Mouse (Mus musculus): Measurements from ENCODE around the gene Sf1. TPM values are rescaled to one million over a fixed set of nuclear protein-coding genes. Genes with fewer than 3 reads are reported as not detected.
A peak's percentile ranks its signal among the peaks of the same experiment; 100 is the strongest.

The Sf1 gene
- polyA plus RNA-seq, 1 experiment from 2014 or later, result 58.4 TPM

GRCm38 (mm10) chr19:6418233-6418879, 54.9 kb downstream of the Sf1 start, which contains the start of gene Nrxn2:
Gene Nrxn2 (plus strand): TSS chr19:6418731.
- Histone ChIP-seq H3K4me1 (ENCODE audit: control insufficient read depth, low read depth, low read length) (peaks cover 4% of the 10 kb centered on the region), H3K27ac (ENCODE audit: low read length) (no peak within 1 kb of the TSS), H3K36me3 (ENCODE audit: control insufficient read depth, insufficient read depth) (no peaks in the 10 kb centered on the region), H3K9ac (ENCODE audit: low read depth, low read length) (peak within 1 kb of the TSS; percentile 31; the same call in 1 of the 2 replicates), H3K4me3 (ENCODE audit: low read depth, low read length) (peak within 1 kb of the TSS; percentile 55), H3K9me3 (replicated peaks; ENCODE audit: control insufficient read depth, low read length) (no peaks in the 10 kb centered on the region), H3K27me3 (ENCODE audit: control insufficient read depth, insufficient read depth, low read depth, low read length) (peaks cover 44% of the 10 kb centered on the region), H3K4me2 (ENCODE audit: low read depth, low read length) (peak within 1 kb of the TSS; percentile 79)
- ATAC-seq (ENCODE audit: low read depth), result peak; percentile 78
- WGBS (ENCODE audit: insufficient replicate concordance), result 2% methylated on average over 46 of the region's 46 CpGs

DNA sequence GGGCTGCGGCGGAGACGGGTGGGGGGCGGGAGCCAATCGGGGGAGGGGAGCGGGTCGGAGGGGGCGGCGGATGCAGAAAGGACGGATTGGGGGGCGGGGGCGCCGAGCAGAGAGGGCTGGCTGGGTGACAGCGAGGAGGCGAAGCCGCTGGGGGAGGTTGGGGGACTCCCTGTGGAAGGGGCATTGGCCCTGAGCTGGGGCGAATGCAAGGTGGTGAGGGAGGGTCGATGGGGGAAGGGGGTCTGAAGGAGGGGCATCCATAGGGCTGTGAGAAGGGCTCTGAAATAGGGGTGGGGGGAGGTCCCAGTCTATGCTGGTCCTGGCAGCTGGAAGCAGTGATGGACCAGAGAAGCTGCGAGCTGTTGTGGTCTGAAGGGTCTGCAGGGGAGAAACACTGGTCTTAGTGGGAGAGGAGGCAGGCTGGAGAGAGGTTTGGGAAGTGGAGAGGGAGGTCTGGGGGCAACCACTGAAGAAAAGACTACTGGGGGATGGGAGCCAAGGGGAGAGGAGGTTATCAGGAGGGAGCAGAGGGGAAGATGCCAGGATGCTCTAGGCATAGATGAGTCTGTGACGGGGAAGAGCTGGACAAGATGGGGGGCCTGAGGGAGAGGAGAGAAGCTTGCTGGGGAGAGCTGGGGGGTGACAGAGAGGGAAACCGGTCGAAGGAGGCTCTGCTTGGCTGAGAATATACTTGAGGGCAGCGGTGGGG, 55.6 kb downstream of the Sf1 start:
- Histone ChIP-seq H3K4me1 (ENCODE audit: control insufficient read depth, low read depth, low read length) (peaks cover 4% of the 10 kb centered on the region), H3K27me3 (ENCODE audit: control insufficient read depth, insufficient read depth, low read depth, low read length) (peaks cover 48% of the 10 kb centered on the region), H3K4me2 (ENCODE audit: low read depth, low read length) (0 out of 2 replicates have a peak overlapping the region, but pooled peaks have one; percentile 79), H3K9me3 (replicated peaks; ENCODE audit: control insufficient read depth, low read length) (no peaks in the 10 kb centered on the region), H3K36me3 (ENCODE audit: control insufficient read depth, insufficient read depth) (no peaks in the 10 kb centered on the region), H3K27ac (ENCODE audit: low read length) (no peak overlapping the region), H3K4me3 (ENCODE audit: low read depth, low read length) (no peak overlapping the region), H3K9ac (ENCODE audit: low read depth, low read length) (no peak overlapping the region)
- no peak for ATAC-seq (ENCODE audit: low read depth)
- WGBS (ENCODE audit: insufficient replicate concordance), result 5% methylated on average over 20 of the region's 23 CpGs

- H3K27ac ChIP-seq (ENCODE audit: low read length), result no peak overlapping the region
- no peak overlapping the region for H3K9ac ChIP-seq (ENCODE audit: low read depth, low read length)
- no peak overlapping the region for H3K4me2 ChIP-seq (ENCODE audit: low read depth, low read length)
- WGBS (ENCODE audit: insufficient replicate concordance), result 49% methylated on average over 9 of the region's 9 CpGs
- no peak for ATAC-seq (ENCODE audit: low read depth)
- H3K9me3 ChIP-seq (replicated peaks; ENCODE audit: control insufficient read depth, low read length), result no peaks in the 10 kb centered on the region
- H3K36me3 ChIP-seq (ENCODE audit: control insufficient read depth, insufficient read depth), result no peaks in the 10 kb centered on the region
- H3K4me3 ChIP-seq (ENCODE audit: low read depth, low read length), result no peak overlapping the region
- H3K27me3 ChIP-seq (ENCODE audit: control insufficient read depth, insufficient read depth, low read depth, low read length), result peaks cover 48% of the 10 kb centered on the region
- H3K4me1 ChIP-seq (ENCODE audit: control insufficient read depth, low read depth, low read length), result peaks cover 4% of the 10 kb centered on the region
Observed at GRCm38 (mm10) chr19:6419805-6420310, 56.4 kb downstream of the Sf1 start.

DNA sequence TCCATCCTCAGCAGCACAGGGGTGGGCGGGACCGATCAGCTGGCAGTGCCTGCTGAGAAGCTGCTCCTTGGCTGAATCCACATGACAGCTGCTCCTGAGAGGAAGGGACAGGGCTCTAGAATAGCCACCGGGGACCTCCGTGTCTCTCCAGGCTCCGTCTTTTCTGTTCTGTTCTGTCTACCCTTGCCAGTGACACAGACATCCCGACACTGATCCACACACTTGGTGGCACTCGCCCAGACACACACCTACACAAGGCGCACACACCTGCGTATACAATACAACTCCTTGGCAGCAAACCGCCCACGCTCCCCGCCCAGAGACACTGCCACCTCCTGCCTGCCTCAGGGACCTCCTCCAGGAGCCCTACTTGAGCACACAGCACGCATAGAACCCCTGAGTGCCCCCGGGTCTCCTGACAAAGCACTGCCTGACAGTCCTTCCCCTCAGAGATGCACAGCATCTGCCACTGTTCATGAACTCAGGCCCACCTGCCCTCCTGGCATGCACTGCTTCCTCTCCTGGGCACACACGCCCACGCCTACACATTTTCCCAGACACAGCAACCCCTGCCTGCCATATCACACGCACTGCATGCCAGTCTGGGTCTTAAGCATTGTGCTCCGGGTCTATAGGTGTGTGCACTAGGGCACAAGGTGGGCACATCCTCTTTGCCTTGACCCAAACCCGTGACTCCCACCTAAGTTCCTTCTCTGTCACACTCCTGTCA, 57.2 kb downstream of the Sf1 start:
- H3K4me2 ChIP-seq (ENCODE audit: low read depth, low read length), result no peak overlapping the region
- 46% methylated on average over 19 of the region's 19 CpGs for WGBS (ENCODE audit: insufficient replicate concordance)
- peaks cover 53% of the 10 kb centered on the region for H3K27me3 ChIP-seq (ENCODE audit: control insufficient read depth, insufficient read depth, low read depth, low read length)
- H3K27ac ChIP-seq (ENCODE audit: low read length), result no peak overlapping the region
- no peak overlapping the region for H3K4me3 ChIP-seq (ENCODE audit: low read depth, low read length)
- ATAC-seq (ENCODE audit: low read depth), result no peak
- H3K9me3 ChIP-seq (replicated peaks; ENCODE audit: control insufficient read depth, low read length), result no peaks in the 10 kb centered on the region
- H3K9ac ChIP-seq (ENCODE audit: low read depth, low read length), result no peak overlapping the region
- peaks cover 4% of the 10 kb centered on the region for H3K4me1 ChIP-seq (ENCODE audit: control insufficient read depth, low read depth, low read length)
- no peaks in the 10 kb centered on the region for H3K36me3 ChIP-seq (ENCODE audit: control insufficient read depth, insufficient read depth)

GRCm38 (mm10) chr19:6421211-6421590, 57.7 kb downstream of the Sf1 start:
- no peak overlapping the region for H3K9ac ChIP-seq (ENCODE audit: low read depth, low read length)
- H3K27ac ChIP-seq (ENCODE audit: low read length), result no peak overlapping the region
- H3K27me3 ChIP-seq (ENCODE audit: control insufficient read depth, insufficient read depth, low read depth, low read length), result peaks cover 59% of the 10 kb centered on the region
- WGBS (ENCODE audit: insufficient replicate concordance), result 57% methylated on average over 9 of the region's 9 CpGs
- no peak overlapping the region for H3K4me2 ChIP-seq (ENCODE audit: low read depth, low read length)
- H3K36me3 ChIP-seq (ENCODE audit: control insufficient read depth, insufficient read depth), result no peaks in the 10 kb centered on the region
- no peaks in the 10 kb centered on the region for H3K9me3 ChIP-seq (replicated peaks; ENCODE audit: control insufficient read depth, low read length)
- no peak for ATAC-seq (ENCODE audit: low read depth)
- H3K4me3 ChIP-seq (ENCODE audit: low read depth, low read length), result no peak overlapping the region
- peaks cover 4% of the 10 kb centered on the region; the same call in 1 of the 2 replicates for H3K4me1 ChIP-seq (ENCODE audit: control insufficient read depth, low read depth, low read length)

DNA sequence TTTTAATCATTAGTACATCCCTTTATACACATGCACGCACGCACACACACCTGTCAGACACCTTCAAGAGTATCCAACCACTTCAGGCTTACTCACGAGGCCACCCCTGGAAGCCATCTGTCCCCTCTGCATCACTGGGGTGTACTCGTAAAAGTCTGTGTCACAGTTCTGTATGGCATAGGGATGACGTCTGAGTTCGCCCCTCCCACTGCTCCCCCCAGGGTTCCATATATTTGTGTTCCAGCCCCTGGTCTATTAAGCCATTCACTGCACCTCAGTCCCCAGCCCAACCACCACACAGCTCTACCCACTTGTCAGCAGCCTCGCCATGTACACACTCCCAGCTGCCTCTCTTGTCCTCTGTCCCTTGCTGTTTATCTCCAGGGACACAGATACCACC, 58.5 kb downstream of the Sf1 start:
- Histone ChIP-seq H3K27me3 (ENCODE audit: control insufficient read depth, insufficient read depth, low read depth, low read length) (peaks cover 65% of the 10 kb centered on the region), H3K27ac (ENCODE audit: low read length) (no peak overlapping the region), H3K9ac (ENCODE audit: low read depth, low read length) (no peak overlapping the region), H3K4me1 (ENCODE audit: control insufficient read depth, low read depth, low read length) (peaks cover 4% of the 10 kb centered on the region; the same call in 1 of the 2 replicates), H3K36me3 (ENCODE audit: control insufficient read depth, insufficient read depth) (no peaks in the 10 kb centered on the region), H3K9me3 (replicated peaks; ENCODE audit: control insufficient read depth, low read length) (no peaks in the 10 kb centered on the region), H3K4me2 (ENCODE audit: low read depth, low read length) (no peak overlapping the region), H3K4me3 (ENCODE audit: low read depth, low read length) (no peak overlapping the region)
- ATAC-seq (ENCODE audit: low read depth), result no peak
- WGBS (ENCODE audit: insufficient replicate concordance), result 48% methylated on average over 7 of the region's 7 CpGs

DNA sequence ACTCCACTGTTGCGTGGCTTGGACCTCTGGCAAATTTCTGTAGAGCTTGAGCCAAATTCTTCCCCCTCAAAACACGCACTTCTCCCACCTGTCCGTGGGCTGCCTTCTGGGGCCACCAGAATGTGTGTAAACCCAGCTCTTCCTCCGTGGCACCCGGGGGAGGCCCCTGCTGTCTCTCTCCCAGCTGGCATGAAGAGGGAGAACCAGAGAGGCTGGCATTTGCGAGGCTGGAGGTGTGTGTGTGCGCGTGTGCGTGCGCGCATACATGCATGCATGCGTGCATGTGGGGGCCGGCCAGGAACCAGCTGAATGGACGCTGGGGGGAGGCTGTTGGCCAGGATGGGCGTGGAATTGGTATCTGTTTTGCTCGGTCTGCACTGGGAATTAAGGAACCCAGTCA, 59.8 kb downstream of the Sf1 start:
- ATAC-seq (ENCODE audit: low read depth), result no peak
- Histone ChIP-seq H3K9ac (ENCODE audit: low read depth, low read length) (no peak overlapping the region), H3K27me3 (ENCODE audit: control insufficient read depth, insufficient read depth, low read depth, low read length) (peaks cover 71% of the 10 kb centered on the region), H3K36me3 (ENCODE audit: control insufficient read depth, insufficient read depth) (no peaks in the 10 kb centered on the region), H3K4me2 (ENCODE audit: low read depth, low read length) (no peak overlapping the region), H3K9me3 (replicated peaks; ENCODE audit: control insufficient read depth, low read length) (no peaks in the 10 kb centered on the region), H3K27ac (ENCODE audit: low read length) (no peak overlapping the region), H3K4me3 (ENCODE audit: low read depth, low read length) (no peak overlapping the region), H3K4me1 (ENCODE audit: control insufficient read depth, low read depth, low read length) (peaks cover 6% of the 10 kb centered on the region)
- WGBS (ENCODE audit: insufficient replicate concordance), result 71% methylated on average over 16 of the region's 16 CpGs

GRCm38 (mm10) chr19:6424137-6424881, 60.8 kb downstream of the Sf1 start:
- H3K9me3 ChIP-seq (replicated peaks; ENCODE audit: control insufficient read depth, low read length), result no peaks in the 10 kb centered on the region
- 42% methylated on average over 8 of the region's 8 CpGs for WGBS (ENCODE audit: insufficient replicate concordance)
- H3K27ac ChIP-seq (ENCODE audit: low read length), result no peak overlapping the region
- H3K4me3 ChIP-seq (ENCODE audit: low read depth, low read length), result no peak overlapping the region
- no peak overlapping the region for H3K9ac ChIP-seq (ENCODE audit: low read depth, low read length)
- no peak for ATAC-seq (ENCODE audit: low read depth)
- no peaks in the 10 kb centered on the region for H3K36me3 ChIP-seq (ENCODE audit: control insufficient read depth, insufficient read depth)
- peaks cover 4% of the 10 kb centered on the region for H3K4me1 ChIP-seq (ENCODE audit: control insufficient read depth, low read depth, low read length)
- H3K27me3 ChIP-seq (ENCODE audit: control insufficient read depth, insufficient read depth, low read depth, low read length), result peaks cover 71% of the 10 kb centered on the region
- no peak overlapping the region for H3K4me2 ChIP-seq (ENCODE audit: low read depth, low read length)

Measured in liver, embryonic 16.5 days (tissue).